Mouse (Mus musculus): Measurements from ENCODE around the gene Ube2o. TPM values are rescaled to one million over a fixed set of nuclear protein-coding genes. Genes with fewer than 3 reads are reported as not detected.

The Ube2o gene
- total and polyA plus RNA-seq, 3 experiments, result 6.3 to 41.7 (median 20.1) TPM

- peak; percentile 62 for DNase-seq (ENCODE audit: low spot score)
- Histone ChIP-seq H3K4me3 (ENCODE audit: low read depth, low read length) (peak overlapping the region; percentile 55; the same call in 1 of the 2 replicates), H3K36me3 (replicated peaks) (no peaks in the 10 kb centered on the region), H3K4me1 (ENCODE audit: insufficient read depth, low read depth, low read length) (peaks cover 55% of the 10 kb centered on the region), H3K27me3 (ENCODE audit: insufficient read depth, low read length) (no peaks in the 10 kb centered on the region), H3K9me3 (replicated peaks) (no peaks in the 10 kb centered on the region)
- TF ChIP-seq CTCF (IDR thresholded peaks at IDR 0.05; ENCODE audit: low read depth, low read length) (no peak), TAL1 (conservative IDR thresholded peaks at IDR 0.05; ENCODE audit: low read depth, low read length) (peak; percentile 74)
- ATAC-seq (ENCODE audit: extremely low read depth, insufficient number of reproducible peaks, low FRiP score, poor library complexity, severe bottlenecking), result peak; percentile 95
Observed at GRCm38 (mm10) chr11:116506151-116506875, 74.9 kb downstream of the Ube2o start.

- no peaks in the 10 kb centered on the region for H3K9me3 ChIP-seq (replicated peaks)
- DNase-seq (ENCODE audit: low spot score) (no peak), ATAC-seq (ENCODE audit: extremely low read depth, insufficient number of reproducible peaks, low FRiP score, poor library complexity, severe bottlenecking) (no peak)
- H3K4me1 ChIP-seq (ENCODE audit: insufficient read depth, low read depth, low read length), result peaks cover 59% of the 10 kb centered on the region
- H3K36me3 ChIP-seq (replicated peaks), result no peaks in the 10 kb centered on the region
- H3K27me3 ChIP-seq (ENCODE audit: insufficient read depth, low read length), result no peaks in the 10 kb centered on the region
- TF ChIP-seq GATA2 (IDR thresholded peaks at IDR 0.05; ENCODE audit: borderline replicate concordance, low read depth, low read length) (no peak), POLR2AphosphoS5 (IDR thresholded peaks at IDR 0.05; ENCODE audit: insufficient replicate concordance, low read depth, low read length) (no peak), TAL1 (conservative IDR thresholded peaks at IDR 0.05; ENCODE audit: low read depth, low read length) (no peak), GATA1 (IDR thresholded peaks at IDR 0.05; ENCODE audit: borderline replicate concordance, low read length) (no peak), CTCF (IDR thresholded peaks at IDR 0.05; ENCODE audit: low read depth, low read length) (no peak)
- peak overlapping the region; percentile 19; the same call in 1 of the 2 replicates for H3K4me3 ChIP-seq (ENCODE audit: low read depth, low read length)
Observed at GRCm38 (mm10) chr11:116505573-116505972, 75.7 kb downstream of the Ube2o start.

GRCm38 (mm10) chr11:116504516-116504915, 76.7 kb downstream of the Ube2o start:
- Histone ChIP-seq H3K36me3 (replicated peaks) (no peaks in the 10 kb centered on the region), H3K4me1 (ENCODE audit: insufficient read depth, low read depth, low read length) (peaks cover 61% of the 10 kb centered on the region), H3K9me3 (replicated peaks) (no peaks in the 10 kb centered on the region), H3K4me3 (ENCODE audit: low read depth, low read length) (no peak overlapping the region), H3K27me3 (ENCODE audit: insufficient read depth, low read length) (no peaks in the 10 kb centered on the region)
- TF ChIP-seq GATA2 (IDR thresholded peaks at IDR 0.05; ENCODE audit: borderline replicate concordance, low read depth, low read length) (no peak), POLR2AphosphoS5 (IDR thresholded peaks at IDR 0.05; ENCODE audit: insufficient replicate concordance, low read depth, low read length) (no peak), CTCF (IDR thresholded peaks at IDR 0.05; ENCODE audit: low read depth, low read length) (no peak), TAL1 (conservative IDR thresholded peaks at IDR 0.05; ENCODE audit: low read depth, low read length) (no peak), GATA1 (IDR thresholded peaks at IDR 0.05; ENCODE audit: borderline replicate concordance, low read length) (no peak)
- no peak for DNase-seq (ENCODE audit: low spot score)
- no peak for ATAC-seq (ENCODE audit: extremely low read depth, insufficient number of reproducible peaks, low FRiP score, poor library complexity, severe bottlenecking)

GRCm38 (mm10) chr11:116501005-116501746, 80.1 kb downstream of the Ube2o start:
- no peaks in the 10 kb centered on the region for H3K27me3 ChIP-seq (ENCODE audit: insufficient read depth, low read length)
- no peak overlapping the region for H3K4me3 ChIP-seq (ENCODE audit: low read depth, low read length)
- ATAC-seq (ENCODE audit: extremely low read depth, insufficient number of reproducible peaks, low FRiP score, poor library complexity, severe bottlenecking) (peak; percentile 4; the same call in 1 of the 2 replicates), DNase-seq (ENCODE audit: low spot score) (peak; percentile 64)
- no peaks in the 10 kb centered on the region for H3K36me3 ChIP-seq (replicated peaks)
- peaks cover 39% of the 10 kb centered on the region for H3K4me1 ChIP-seq (ENCODE audit: insufficient read depth, low read depth, low read length)
- no peaks in the 10 kb centered on the region for H3K9me3 ChIP-seq (replicated peaks)
- no peak for TF ChIP-seq GATA2 (IDR thresholded peaks at IDR 0.05; ENCODE audit: borderline replicate concordance, low read depth, low read length)
- no peak for TF ChIP-seq POLR2AphosphoS5 (IDR thresholded peaks at IDR 0.05; ENCODE audit: insufficient replicate concordance, low read depth, low read length)
- no peak for TF ChIP-seq GATA1 (IDR thresholded peaks at IDR 0.05; ENCODE audit: borderline replicate concordance, low read length)
- no peak for TF ChIP-seq TAL1 (conservative IDR thresholded peaks at IDR 0.05; ENCODE audit: low read depth, low read length)
- TF ChIP-seq CTCF (IDR thresholded peaks at IDR 0.05; ENCODE audit: low read depth, low read length), result no peak; the same call in 1 of the 2 replicates

- Histone ChIP-seq H3K36me3 (replicated peaks) (no peaks in the 10 kb centered on the region), H3K4me3 (ENCODE audit: low read depth, low read length) (no peak overlapping the region), H3K4me1 (ENCODE audit: insufficient read depth, low read depth, low read length) (peaks cover 28% of the 10 kb centered on the region), H3K27me3 (ENCODE audit: insufficient read depth, low read length) (no peaks in the 10 kb centered on the region), H3K9me3 (replicated peaks) (no peaks in the 10 kb centered on the region)
- TF ChIP-seq TAL1 (conservative IDR thresholded peaks at IDR 0.05; ENCODE audit: low read depth, low read length) (no peak), GATA2 (IDR thresholded peaks at IDR 0.05; ENCODE audit: borderline replicate concordance, low read depth, low read length) (no peak), POLR2AphosphoS5 (IDR thresholded peaks at IDR 0.05; ENCODE audit: insufficient replicate concordance, low read depth, low read length) (no peak), GATA1 (IDR thresholded peaks at IDR 0.05; ENCODE audit: borderline replicate concordance, low read length) (no peak)
- ATAC-seq (ENCODE audit: extremely low read depth, insufficient number of reproducible peaks, low FRiP score, poor library complexity, severe bottlenecking), result no peak
- DNase-seq (ENCODE audit: low spot score), result no peak
Observed at GRCm38 (mm10) chr11:116499018-116499417, 82.2 kb downstream of the Ube2o start.

- Histone ChIP-seq H3K4me1 (ENCODE audit: insufficient read depth, low read depth, low read length) (peaks cover 27% of the 10 kb centered on the region), H3K9me3 (replicated peaks) (no peaks in the 10 kb centered on the region), H3K4me3 (ENCODE audit: low read depth, low read length) (no peak overlapping the region), H3K27me3 (ENCODE audit: insufficient read depth, low read length) (no peaks in the 10 kb centered on the region), H3K36me3 (replicated peaks) (no peaks in the 10 kb centered on the region)
- ATAC-seq (ENCODE audit: extremely low read depth, insufficient number of reproducible peaks, low FRiP score, poor library complexity, severe bottlenecking) (no peak), DNase-seq (ENCODE audit: low spot score) (no peak)
- TF ChIP-seq POLR2AphosphoS5 (IDR thresholded peaks at IDR 0.05; ENCODE audit: insufficient replicate concordance, low read depth, low read length), result no peak
- no peak for TF ChIP-seq GATA1 (IDR thresholded peaks at IDR 0.05; ENCODE audit: borderline replicate concordance, low read length)
- TF ChIP-seq TAL1 (conservative IDR thresholded peaks at IDR 0.05; ENCODE audit: low read depth, low read length), result no peak
- no peak for TF ChIP-seq GATA2 (IDR thresholded peaks at IDR 0.05; ENCODE audit: borderline replicate concordance, low read depth, low read length)
- no peak for TF ChIP-seq CTCF (IDR thresholded peaks at IDR 0.05; ENCODE audit: low read depth, low read length)
Observed at GRCm38 (mm10) chr11:116498596-116498995, 82.7 kb downstream of the Ube2o start.

Data from G1E (cell line).